Mouse (Mus musculus) kidney, adult 2 months (tissue): ENCODE measurements at regions not wholly inside any gene's neighbourhood (a gene's known extent, or its start where the extent isn't known, plus 50 kb on each side); places are given as distances from the start of the nearest gene placed in this dataset.

Experiments
- CTCF ChIP-seq: fragments of 200-500 bp; conservative IDR thresholded peaks from 2 replicates; pipeline ENCODE4 v1.5.1; 2011; ENCODE audit warnings: low read depth, mild to moderate bottlenecking, control low read depth, low read length, moderate library complexity, mixed read lengths; ENCODE audit not compliant: insufficient read depth, insufficient read length
- POLR2A ChIP-seq: fragments of 200-500 bp; IDR thresholded peaks from one replicate; pipeline ENCODE4 v1.6.1; 2011; ENCODE audit warnings: low read depth, low read length, control low read depth

DNA sequence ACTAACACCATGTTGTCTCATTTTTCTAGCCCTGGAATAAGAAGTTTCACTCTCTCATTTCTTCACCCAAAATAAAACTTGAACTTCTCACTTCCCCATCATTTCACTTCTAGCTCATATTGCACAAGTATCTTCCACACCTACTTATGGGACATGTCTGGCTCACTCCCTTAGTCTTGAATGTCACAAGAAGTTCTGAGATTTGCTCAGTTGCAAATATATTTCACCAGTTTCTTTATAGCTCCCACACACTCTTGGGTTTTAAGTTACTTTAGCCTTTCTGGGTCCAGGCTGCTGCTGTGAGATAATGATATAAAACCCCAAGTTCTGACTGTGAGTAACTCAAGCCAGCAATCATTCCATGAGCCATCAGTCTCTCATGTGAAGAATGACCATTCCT lies 350.0 kb upstream of the Plxna2 start:
- no peak for TF ChIP-seq CTCF
- TF ChIP-seq POLR2A: no peak
